Mouse (Mus musculus) liver, postnatal 0 days (tissue): Measurements from ENCODE around the gene Zdhhc14.

ENCODE experiments used
- CTCF ChIP-seq: sonication (generic); IDR thresholded peaks from 2 replicates; pipeline ENCODE4 v1.5.1; 2016; ENCODE audit warnings: antibody characterized with exemption, low read depth
- EP300 ChIP-seq: IDR thresholded peaks from 2 replicates; pipeline ENCODE4 v1.6.1; 2016; ENCODE audit warnings: antibody characterized with exemption, low read depth, mild to moderate bottlenecking

DNA sequence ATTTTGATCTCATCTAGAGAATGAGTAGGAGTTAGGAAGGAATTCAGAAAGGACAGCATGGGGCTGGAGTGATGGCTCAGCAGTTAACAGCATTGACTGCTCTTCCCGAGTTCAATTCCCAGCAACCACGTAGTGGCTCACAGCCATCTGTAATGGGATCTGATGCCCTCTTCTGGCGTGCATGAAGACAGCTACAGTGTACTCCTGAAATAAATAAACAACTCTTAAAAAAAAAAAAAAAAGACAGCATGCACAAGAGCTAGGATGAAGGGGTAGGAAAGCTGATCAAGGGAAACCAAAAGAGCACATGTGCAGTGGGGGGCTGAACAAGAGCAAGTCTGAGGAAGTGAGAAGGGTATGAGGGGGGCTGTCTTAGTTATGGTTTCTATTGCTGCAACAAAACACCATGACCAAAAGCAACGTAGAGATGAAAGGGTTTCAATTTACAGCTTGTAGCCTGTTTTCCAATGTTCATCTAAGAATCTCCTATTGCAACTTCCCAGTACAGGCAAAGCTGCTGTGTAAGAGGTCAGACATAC, 237.3 kb downstream of the Zdhhc14 start:
- TF ChIP-seq CTCF (peak; percentile 25; the same call in 1 of the 2 replicates), EP300 (no peak)
